Comparison of ENCODE assay signal across 18 mouse cellular contexts in the genomic region with DNA sequence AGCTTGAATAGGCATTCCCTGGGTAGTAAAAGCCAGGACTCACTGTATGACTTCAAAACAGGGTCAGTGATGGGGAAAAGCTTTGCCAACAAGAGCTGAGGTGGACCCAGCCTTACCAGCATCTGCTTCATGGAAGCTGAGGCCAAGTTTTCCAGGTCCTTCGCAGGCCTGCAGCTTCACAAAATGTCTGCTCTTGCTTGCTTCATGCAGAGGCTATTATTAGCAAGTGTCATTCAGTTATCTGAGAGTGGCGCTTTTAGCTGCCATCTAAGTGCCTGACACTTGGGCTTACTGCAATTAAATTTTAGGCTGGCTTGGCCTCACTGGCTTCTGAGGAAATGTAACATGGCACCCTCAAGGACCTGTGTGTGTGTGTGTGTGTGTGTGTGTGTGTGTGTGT. TPM values are rescaled to one million over a fixed set of nuclear protein-coding genes. Genes with fewer than 3 reads are reported as not detected.
A peak's percentile ranks its signal among the peaks of the same experiment; 100 is the strongest.
DNase-seq lines count a peak whose midpoint lies in the region; ATAC-seq and TF ChIP-seq lines count a peak whose summit lies in the region.
"Had no signal": no experiment of that assay in that cellular context is flagged by ENCODE, and none has a peak within 500 bp of the region (broad histone marks: within the 10 kb centered on the region; RNA-seq: fewer than 3 reads in every experiment).

No protein-coding gene starts in this region.

- no peaks in the 10 kb centered on the region for H3K27me3 ChIP-seq in forebrain, embryonic 12.5 days
- no peaks in the 10 kb centered on the region for H3K27me3 ChIP-seq in heart, embryonic 15.5 days
- no peaks in the 10 kb centered on the region for H3K27me3 ChIP-seq in neural tube, embryonic 15.5 days (replicated peaks)
- H3K27me3 ChIP-seq: limb, embryonic 12.5 days; neural tube, embryonic 12.5 days had no signal

- no peaks in the 10 kb centered on the region for H3K9me3 ChIP-seq in forebrain, embryonic 12.5 days
- H3K9me3 ChIP-seq in heart, embryonic 15.5 days (replicated peaks): no peaks in the 10 kb centered on the region
- H3K9me3 ChIP-seq in neural tube, embryonic 15.5 days (replicated peaks): no peaks in the 10 kb centered on the region
- H3K9me3 ChIP-seq: limb, embryonic 12.5 days; neural tube, embryonic 12.5 days had no signal

- H3K27ac ChIP-seq in layer of hippocampus, adult 2 months: peak overlapping the region; percentile 74
- H3K27ac ChIP-seq in forebrain, embryonic 12.5 days: peak overlapping the region; percentile 46; the same call in 1 of the 2 replicates
- peak overlapping the region; percentile 87 for H3K27ac ChIP-seq in heart, embryonic 15.5 days
- no peak overlapping the region for H3K27ac ChIP-seq in neural tube, embryonic 15.5 days (replicated peaks)
- H3K27ac ChIP-seq: limb, embryonic 12.5 days; macrophage; neural tube, embryonic 12.5 days had no signal

- DNase-seq in heart, adult 11 months: peak; percentile 54
- no peak for DNase-seq in heart, adult 9 months (ENCODE audit: low spot score in 2 of 2)
- no peak for DNase-seq in layer of hippocampus, adult 2 months (ENCODE audit: low spot score in 2 of 2)
- no peak for DNase-seq in layer of hippocampus, postnatal 10 days (ENCODE audit: low spot score in 2 of 2)
- DNase-seq in testis, postnatal 14 days (ENCODE audit: low spot score): no peak
- DNase-seq: adrenal gland, postnatal 25 days; cerebellum, adult 9-10 months; gastrocnemius, postnatal 25 days; lung, adult 18-20 months; right cerebral cortex, postnatal 4 days; thymus, adult 2 months had no signal

- no peak overlapping the region for H3K4me2 ChIP-seq in forebrain, embryonic 12.5 days
- no peak overlapping the region for H3K4me2 ChIP-seq in heart, embryonic 15.5 days
- no peak overlapping the region for H3K4me2 ChIP-seq in neural tube, embryonic 15.5 days
- H3K4me2 ChIP-seq: limb, embryonic 12.5 days; neural tube, embryonic 12.5 days had no signal

- 63% methylated on average over 2 of the region's 2 CpGs for WGBS in forebrain, embryonic 12.5 days
- WGBS in heart, embryonic 15.5 days: 38% methylated on average over 2 of the region's 2 CpGs
- 63% methylated on average over 2 of the region's 2 CpGs for WGBS in neural tube, embryonic 15.5 days

- peak; percentile 12; the same call in 1 of the 2 replicates for ATAC-seq in forebrain, embryonic 12.5 days (ENCODE audit: low FRiP score)
- peak; percentile 43; the same call in 1 of the 2 replicates for ATAC-seq in heart, embryonic 15.5 days (replicated peaks; ENCODE audit: insufficient number of reproducible peaks, insufficient read depth, low FRiP score, low read depth)
- ATAC-seq in neural tube, embryonic 15.5 days (ENCODE audit: low FRiP score): no peak

- TF ChIP-seq CTCF in layer of hippocampus, adult 2 months (conservative IDR thresholded peaks at IDR 0.05): no peak

- H3K4me1 ChIP-seq in forebrain, embryonic 12.5 days: peaks cover 56% of the 10 kb centered on the region
- peaks cover 51% of the 10 kb centered on the region for H3K4me1 ChIP-seq in heart, embryonic 15.5 days (replicated peaks)
- peaks cover 30% of the 10 kb centered on the region for H3K4me1 ChIP-seq in neural tube, embryonic 15.5 days

- H3K4me3 ChIP-seq in layer of hippocampus, adult 2 months: no peak overlapping the region
- H3K4me3 ChIP-seq in forebrain, embryonic 12.5 days (replicated peaks): no peak overlapping the region
- H3K4me3 ChIP-seq in heart, embryonic 15.5 days: no peak overlapping the region
- H3K4me3 ChIP-seq in neural tube, embryonic 15.5 days (replicated peaks): no peak overlapping the region
- H3K4me3 ChIP-seq: limb, embryonic 12.5 days; neural tube, embryonic 12.5 days had no signal

- peaks cover 8% of the 10 kb centered on the region; the same call in 1 of the 2 replicates for H3K36me3 ChIP-seq in forebrain, embryonic 12.5 days (replicated peaks)
- H3K36me3 ChIP-seq in heart, embryonic 15.5 days: no peaks in the 10 kb centered on the region
- H3K36me3 ChIP-seq in neural tube, embryonic 15.5 days: no peaks in the 10 kb centered on the region
- H3K36me3 ChIP-seq: neural tube, embryonic 12.5 days had no signal

- no peak overlapping the region for H3K9ac ChIP-seq in forebrain, embryonic 12.5 days
- no peak overlapping the region for H3K9ac ChIP-seq in heart, embryonic 15.5 days
- H3K9ac ChIP-seq in neural tube, embryonic 15.5 days (replicated peaks): no peak overlapping the region
- H3K9ac ChIP-seq: limb, embryonic 12.5 days; neural tube, embryonic 12.5 days had no signal

RNA-seq across cellular contexts. Expression of gene Bcl11a, which starts 32.3 kb away (rescaled TPM):
- 100 to 1,000 TPM; 117 to 121 TPM for total RNA-seq in layer of hippocampus, adult 2 months (2021)
- 100 to 1,000 TPM; 159 to 162 TPM for total RNA-seq in layer of hippocampus, postnatal 10 days (2021)
- polyA plus RNA-seq in forebrain, embryonic 12.5 days (2016; fragmentation: Nextera tagmentation; extraction: Ambion mirVana): 129 and 130 TPM in 2 replicates
- polyA plus RNA-seq in heart, embryonic 15.5 days (2015; fragmentation: Nextera tagmentation; extraction: Ambion mirVana): 14.0 and 15.5 TPM in 2 replicates
- 85.1 and 102 TPM in 2 replicates for polyA plus RNA-seq in neural tube, embryonic 15.5 days (2015; fragmentation: Nextera tagmentation; extraction: Ambion mirVana)

RNA-seq across cellular contexts. Expression of gene A830031A19Rik, which starts 35.3 kb away (rescaled TPM):
- 1 to 10 TPM; 1.3 to 1.7 TPM for total RNA-seq in layer of hippocampus, adult 2 months (2021)
- 1 to 10 TPM in 1 of 2 experiments, not detected in 1; 1.2 TPM for total RNA-seq in layer of hippocampus, postnatal 10 days (2021)
- not detected in 2 replicates for polyA plus RNA-seq in forebrain, embryonic 12.5 days (2016; fragmentation: Nextera tagmentation; extraction: Ambion mirVana)
- polyA plus RNA-seq in heart, embryonic 15.5 days (2015; fragmentation: Nextera tagmentation; extraction: Ambion mirVana): not detected in 2 replicates
- polyA plus RNA-seq in neural tube, embryonic 15.5 days (2015; fragmentation: Nextera tagmentation; extraction: Ambion mirVana): not detected in 2 replicates
- total RNA-seq: adrenal gland, postnatal 25 days; gastrocnemius, postnatal 25 days had no signal
- polyA plus RNA-seq: kidney, embryonic 14.5 days; limb, embryonic 12.5 days; macrophage; neural tube, embryonic 12.5 days; thymus, adult 2 months had no signal
